Mouse (Mus musculus): ENCODE results near the gene Wdr1. TPM values are rescaled to one million over a fixed set of nuclear protein-coding genes. Genes with fewer than 3 reads are reported as not detected.
A peak's percentile ranks its signal among the peaks of the same experiment; 100 is the strongest.
"Not testable (repeated sequence)": the region's sequence is repeated elsewhere in the genome, so short reads cannot be mapped to it uniquely, and the experiment has no call there.

Wdr1 gene
- 171 and 173 TPM in 2 replicates for polyA plus RNA-seq (2016; fragmentation: Nextera tagmentation; extraction: Ambion mirVana)

GRCm38 (mm10) chr5:38563121-38563520 is at the start of gene Wdr1:
Gene Wdr1 (minus strand): TSS chr5:38563221.
- H3K4me3 ChIP-seq, result peak within 1 kb of the TSS; percentile 93
- peaks cover 27% of the 10 kb centered on the region for H3K4me1 ChIP-seq
- no peaks in the 10 kb centered on the region for H3K9me3 ChIP-seq
- WGBS, result 86% methylated on average over 2 of the region's 2 CpGs
- H3K27ac ChIP-seq, result peak within 1 kb of the TSS; percentile 97
- H3K36me3 ChIP-seq (replicated peaks), result peaks cover 18% of the 10 kb centered on the region
- no peak for DNase-seq (ENCODE audit: extremely low spot score, low spot score)
- no peaks in the 10 kb centered on the region for H3K27me3 ChIP-seq (ENCODE audit: poor library complexity, severe bottlenecking)

- Histone ChIP-seq H3K27ac (no peak overlapping the region), H3K4me1 (no peaks in the 10 kb centered on the region), H3K36me3 (replicated peaks) (no peaks in the 10 kb centered on the region), H3K9me3 (no peaks in the 10 kb centered on the region), H3K27me3 (ENCODE audit: poor library complexity, severe bottlenecking) (no peaks in the 10 kb centered on the region), H3K4me3 (no peak overlapping the region)
- WGBS, result 90% methylated on average over 3 of the region's 3 CpGs
- no peak for DNase-seq (ENCODE audit: extremely low spot score, low spot score)
Measured at GRCm38 (mm10) chr5:38611118-38611517, 48.1 kb upstream of the Wdr1 start.

GRCm38 (mm10) chr5:38608219-38608618 is 45.2 kb upstream of the Wdr1 start:
- H3K27me3 ChIP-seq (ENCODE audit: poor library complexity, severe bottlenecking); H3K27ac ChIP-seq; H3K9me3 ChIP-seq; H3K4me1 ChIP-seq; H3K36me3 ChIP-seq (replicated peaks); DNase-seq (ENCODE audit: extremely low spot score, low spot score); H3K4me3 ChIP-seq: not testable (repeated sequence)
- WGBS, result 90% methylated on average over 4 of the region's 4 CpGs

- Histone ChIP-seq H3K4me3 (peak overlapping the region; percentile 45), H3K4me1 (peaks cover 4% of the 10 kb centered on the region; the same call in 1 of the 2 replicates), H3K27me3 (ENCODE audit: poor library complexity, severe bottlenecking) (no peaks in the 10 kb centered on the region), H3K9me3 (no peaks in the 10 kb centered on the region), H3K36me3 (replicated peaks) (no peaks in the 10 kb centered on the region), H3K27ac (peak overlapping the region; percentile 65)
- WGBS, result 49% methylated on average over 11 of the region's 11 CpGs
- DNase-seq (ENCODE audit: extremely low spot score, low spot score), result no peak
Measured at GRCm38 (mm10) chr5:38598647-38599304, 35.8 kb upstream of the Wdr1 start.

GRCm38 (mm10) chr5:38588924-38589323 is 25.9 kb upstream of the Wdr1 start:
- DNase-seq (ENCODE audit: extremely low spot score, low spot score), result no peak

GRCm38 (mm10) chr5:38585450-38585849 is 22.4 kb upstream of the Wdr1 start:
- DNase-seq (ENCODE audit: extremely low spot score, low spot score), result no peak
- H3K27me3 ChIP-seq (ENCODE audit: poor library complexity, severe bottlenecking), result no peaks in the 10 kb centered on the region
- no peak overlapping the region for H3K4me3 ChIP-seq
- H3K36me3 ChIP-seq (replicated peaks), result no peaks in the 10 kb centered on the region
- no peak overlapping the region for H3K27ac ChIP-seq
- no peaks in the 10 kb centered on the region for H3K9me3 ChIP-seq
- WGBS, result 93% methylated on average over 2 of the region's 2 CpGs
- H3K4me1 ChIP-seq, result no peaks in the 10 kb centered on the region

More at GRCm38 (mm10) chr5:38588924-38589323, 25.9 kb upstream of the Wdr1 start:
- H3K4me3 ChIP-seq, result no peak overlapping the region
- H3K27me3 ChIP-seq (ENCODE audit: poor library complexity, severe bottlenecking), result no peaks in the 10 kb centered on the region
- no peaks in the 10 kb centered on the region for H3K4me1 ChIP-seq
- WGBS, result 79% methylated on average over 9 of the region's 9 CpGs
- no peaks in the 10 kb centered on the region for H3K36me3 ChIP-seq (replicated peaks)
- no peaks in the 10 kb centered on the region for H3K9me3 ChIP-seq
- H3K27ac ChIP-seq, result no peak overlapping the region

GRCm38 (mm10) chr5:38583026-38583425 is 20.0 kb upstream of the Wdr1 start:
- Histone ChIP-seq H3K27ac (no peak overlapping the region), H3K27me3 (ENCODE audit: poor library complexity, severe bottlenecking) (no peaks in the 10 kb centered on the region), H3K4me1 (no peaks in the 10 kb centered on the region), H3K9me3 (no peaks in the 10 kb centered on the region), H3K36me3 (replicated peaks) (no peaks in the 10 kb centered on the region), H3K4me3 (no peak overlapping the region)
- WGBS, result 85% methylated on average over 4 of the region's 4 CpGs
- DNase-seq (ENCODE audit: extremely low spot score, low spot score), result no peak

- H3K9me3 ChIP-seq, result no peaks in the 10 kb centered on the region
- no peaks in the 10 kb centered on the region for H3K4me1 ChIP-seq
- H3K27ac ChIP-seq, result no peak overlapping the region
- no peak overlapping the region for H3K4me3 ChIP-seq
- WGBS, result 33% methylated on average over 6 of the region's 6 CpGs
- no peaks in the 10 kb centered on the region for H3K36me3 ChIP-seq (replicated peaks)
- peak; percentile 50 for DNase-seq (ENCODE audit: extremely low spot score, low spot score)
- H3K27me3 ChIP-seq (ENCODE audit: poor library complexity, severe bottlenecking), result no peaks in the 10 kb centered on the region
Measured at GRCm38 (mm10) chr5:38580703-38581102, 17.7 kb upstream of the Wdr1 start.

- Histone ChIP-seq H3K27ac (no peak overlapping the region), H3K36me3 (replicated peaks) (no peaks in the 10 kb centered on the region), H3K27me3 (ENCODE audit: poor library complexity, severe bottlenecking) (no peaks in the 10 kb centered on the region), H3K9me3 (no peaks in the 10 kb centered on the region), H3K4me3 (no peak overlapping the region), H3K4me1 (peaks cover 4% of the 10 kb centered on the region)
- no peak for DNase-seq (ENCODE audit: extremely low spot score, low spot score)
- 67% methylated on average over 2 of the region's 2 CpGs for WGBS
Measured at GRCm38 (mm10) chr5:38570876-38571275, 7.9 kb upstream of the Wdr1 start.

GRCm38 (mm10) chr5:38568652-38569051 is 5.6 kb upstream of the Wdr1 start:
- no peaks in the 10 kb centered on the region for H3K9me3 ChIP-seq
- DNase-seq (ENCODE audit: extremely low spot score, low spot score), result no peak
- no peaks in the 10 kb centered on the region for H3K36me3 ChIP-seq (replicated peaks)
- peaks cover 4% of the 10 kb centered on the region for H3K4me1 ChIP-seq
- H3K27me3 ChIP-seq (ENCODE audit: poor library complexity, severe bottlenecking), result no peaks in the 10 kb centered on the region
- no peak overlapping the region for H3K4me3 ChIP-seq
- H3K27ac ChIP-seq, result no peak overlapping the region

GRCm38 (mm10) chr5:38564831-38565230 is 1.8 kb upstream of the Wdr1 start:
- 84% methylated on average over 6 of the region's 6 CpGs for WGBS
- H3K27me3 ChIP-seq (ENCODE audit: poor library complexity, severe bottlenecking), result no peaks in the 10 kb centered on the region
- H3K36me3 ChIP-seq (replicated peaks), result peaks cover under 1% of the 10 kb centered on the region; the same call in 1 of the 2 replicates
- no peak for DNase-seq (ENCODE audit: extremely low spot score, low spot score)
- H3K4me3 ChIP-seq, result no peak overlapping the region
- peaks cover 26% of the 10 kb centered on the region for H3K4me1 ChIP-seq
- no peak overlapping the region for H3K27ac ChIP-seq
- no peaks in the 10 kb centered on the region for H3K9me3 ChIP-seq

- peaks cover 27% of the 10 kb centered on the region for H3K4me1 ChIP-seq
- 1% methylated on average over 73 of the region's 79 CpGs for WGBS
Measured at GRCm38 (mm10) chr5:38561426-38562024, 1.5 kb downstream of the Wdr1 start.

GRCm38 (mm10) chr5:38560586-38561425 is 2.2 kb downstream of the Wdr1 start:
- H3K4me1 ChIP-seq, result peaks cover 27% of the 10 kb centered on the region
- 1% methylated on average over 34 of the region's 41 CpGs for WGBS
- H3K36me3 ChIP-seq (replicated peaks), result peaks cover 40% of the 10 kb centered on the region
- no peaks in the 10 kb centered on the region for H3K27me3 ChIP-seq (ENCODE audit: poor library complexity, severe bottlenecking)
- peak overlapping the region; percentile 97 for H3K27ac ChIP-seq
- H3K4me3 ChIP-seq, result peak overlapping the region; percentile 93
- no peaks in the 10 kb centered on the region for H3K9me3 ChIP-seq
- DNase-seq (ENCODE audit: extremely low spot score, low spot score), result peak; percentile 40

More at GRCm38 (mm10) chr5:38561426-38562024, 1.5 kb downstream of the Wdr1 start:
- H3K27ac ChIP-seq, result peak overlapping the region; percentile 97
- no peaks in the 10 kb centered on the region for H3K27me3 ChIP-seq (ENCODE audit: poor library complexity, severe bottlenecking)
- no peaks in the 10 kb centered on the region for H3K9me3 ChIP-seq
- peak; percentile 97 for DNase-seq (ENCODE audit: extremely low spot score, low spot score)
- H3K36me3 ChIP-seq (replicated peaks), result peaks cover 32% of the 10 kb centered on the region
- H3K4me3 ChIP-seq, result peak overlapping the region; percentile 93

All from forebrain, embryonic 10.5 days (tissue).